Mouse (Mus musculus) heart, adult 2 months (tissue): ENCODE data around the gene Srp54a.
"Not testable (repeated sequence)": the region's sequence is repeated elsewhere in the genome, so short reads cannot be mapped to it uniquely, and the experiment has no call there.

Experiments used
- CTCF ChIP-seq: fragments of 200-600 bp; IDR thresholded peaks from 2 replicates; pipeline ENCODE4 v1.8.1; 2022; ENCODE audit warnings: antibody characterized with exemption, mild to moderate bottlenecking, moderate library complexity
- EP300 ChIP-seq: fragments of 200-500 bp; IDR thresholded peaks from 2 replicates; pipeline ENCODE4 v1.6.1; 2011; ENCODE audit warnings: low read depth, low read length, control low read depth; ENCODE audit not compliant: insufficient read depth
- POLR2A ChIP-seq: fragments of 200-500 bp; IDR thresholded peaks from 2 replicates; pipeline ENCODE4 v1.6.1; 2011; ENCODE audit warnings: mild to moderate bottlenecking, low read depth, low read length, control low read depth; ENCODE audit not compliant: insufficient read depth

- not testable (repeated sequence) for TF ChIP-seq EP300, CTCF, POLR2A
Measured at GRCm38 (mm10) chr12:55124242-55124641, 44.2 kb downstream of the Srp54a start, which contains the start of gene Fam177a.
